Mouse (Mus musculus) telencephalon, adult 2 months (tissue): ENCODE results near the gene Zc4h2.
A peak's percentile ranks its signal among the peaks of the same experiment; 100 is the strongest.

Source experiments
- DNase-seq: peaks from one replicate; pipeline ENCODE4 v3.0.0-alpha.2; 2011; ENCODE audit warnings: low read depth, low spot score

Gene Zc4h2

DNA sequence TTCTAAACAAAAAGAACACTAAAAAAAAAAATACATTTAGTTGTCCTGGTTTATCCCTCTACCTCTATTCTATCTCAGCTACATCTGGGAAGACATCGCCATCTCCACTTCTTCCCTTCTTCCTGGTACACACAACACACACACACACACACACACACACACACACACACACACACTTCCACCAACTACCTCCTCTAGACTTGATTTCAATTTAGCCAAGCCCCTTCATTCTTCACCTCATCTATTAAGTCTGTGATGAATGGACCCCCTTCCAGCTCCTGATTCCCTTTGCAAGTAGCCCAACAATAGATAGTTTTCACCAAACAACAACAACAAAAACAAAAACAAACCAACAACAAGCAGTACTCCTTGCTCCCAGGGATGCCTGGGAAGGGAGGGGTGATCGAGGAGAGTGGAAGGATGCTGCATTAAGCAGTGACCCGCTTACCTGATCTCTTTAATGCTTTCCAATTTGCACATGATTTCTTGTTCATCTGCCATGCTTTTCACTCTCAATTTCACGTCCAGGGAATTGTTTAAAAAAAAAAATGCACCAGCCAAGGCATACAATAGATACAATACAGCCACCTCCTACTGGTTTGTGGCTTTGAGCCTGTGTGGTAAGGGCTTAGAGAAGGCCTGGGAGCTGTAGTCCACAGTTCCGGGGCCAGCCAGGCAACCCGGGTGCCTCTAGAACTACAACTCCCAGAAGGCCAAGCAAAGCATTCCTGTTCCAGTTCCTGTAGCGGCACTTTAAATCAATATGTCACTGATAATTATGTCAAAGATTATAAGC lies at the start of gene Zc4h2:
Gene Zc4h2 (minus strand): TSS at position 706 of the 796 bp plus-strand sequence.
- peak; percentile 81 for DNase-seq

GRCm38 (mm10) chrX:95687119-95687518 lies 28.8 kb upstream of the Zc4h2 start:
- peak; percentile 12 for DNase-seq

DNA sequence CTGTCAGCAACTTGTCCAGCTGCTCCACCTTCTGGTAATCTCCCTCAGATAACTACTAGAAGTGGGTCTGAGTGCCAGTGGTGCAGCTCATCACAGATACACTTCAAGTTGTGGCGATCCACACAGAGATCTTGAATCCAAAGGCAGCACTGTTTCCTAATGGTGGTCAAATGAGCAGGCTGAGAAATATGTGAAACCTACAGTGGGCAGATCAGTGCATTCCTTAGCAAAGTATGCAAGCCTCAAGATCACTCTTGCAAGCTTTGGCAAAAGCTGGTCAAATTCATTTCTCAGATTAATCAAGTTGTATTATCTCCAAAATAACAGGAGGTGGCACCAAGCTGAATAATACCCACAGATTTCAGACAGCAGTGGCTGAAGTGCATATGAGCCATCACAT lies 23.9 kb upstream of the Zc4h2 start:
- no peak for DNase-seq

DNA sequence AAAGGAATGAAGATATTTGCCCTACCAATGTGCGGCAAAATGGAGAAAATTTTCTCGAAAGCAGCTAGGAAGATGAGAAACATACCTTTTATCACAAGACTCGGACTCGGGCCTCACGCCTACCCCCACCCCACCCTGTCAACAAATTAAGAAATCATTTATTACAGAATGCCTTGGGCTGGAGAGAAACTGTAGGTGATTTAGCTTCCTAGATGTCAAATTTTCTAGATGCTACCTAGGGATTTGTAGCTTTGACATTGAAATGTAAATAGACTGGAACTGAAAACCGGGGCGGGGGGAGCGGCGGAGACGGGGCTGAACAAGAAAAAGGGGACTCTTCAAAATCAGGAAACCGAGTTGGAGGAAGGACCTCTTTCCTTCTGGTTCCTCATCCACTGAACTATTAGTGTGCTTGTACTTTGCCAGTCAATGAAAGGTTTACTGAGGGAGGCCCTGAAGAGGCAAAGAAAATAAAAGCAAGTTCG lies 333 bp upstream of the Zc4h2 start:
- no peak for DNase-seq

- DNase-seq: no peak
These were observed 57.7 kb downstream of the Zc4h2 start for GRCm38 (mm10) chrX:95600609-95601008.
